In the genomic region with DNA sequence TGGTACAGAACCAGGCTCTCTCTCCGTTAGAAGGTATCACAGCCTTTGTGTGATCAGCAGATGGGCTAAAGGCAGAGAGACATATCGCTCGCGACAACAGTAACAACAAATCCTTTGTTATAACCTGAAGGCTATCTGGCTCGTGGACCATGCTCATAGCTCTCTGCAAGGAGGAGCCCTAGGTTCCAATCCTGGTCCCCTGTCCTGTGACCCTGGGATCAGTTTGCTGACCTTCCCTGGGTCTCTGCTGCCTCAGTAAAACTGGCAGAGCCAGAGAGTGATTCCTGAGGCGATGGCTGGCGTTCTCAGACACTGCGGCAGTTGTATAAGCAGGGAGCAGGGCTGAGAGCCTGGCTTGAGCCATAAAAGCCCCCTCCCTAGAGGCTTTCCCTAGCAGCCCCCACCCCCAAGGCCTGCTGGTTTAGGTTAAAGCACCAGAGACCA, we compare ENCODE assay signal across 9 mouse cellular contexts. TPM values are rescaled to one million over a fixed set of nuclear protein-coding genes. Genes with fewer than 3 reads are reported as not detected.
A peak's percentile ranks its signal among the peaks of the same experiment; 100 is the strongest.
DNase-seq lines count a peak whose midpoint lies in the region; ATAC-seq lines count a peak whose summit lies in the region.
"Had no signal": no experiment of that assay in that cellular context is flagged by ENCODE, and none has a peak within 500 bp of the region (broad histone marks: within the 10 kb centered on the region; RNA-seq: fewer than 3 reads in every experiment).

No protein-coding gene starts in this region.

- peak overlapping the region; percentile 34 for H3K4me2 ChIP-seq in heart, embryonic 15.5 days
- H3K4me2 ChIP-seq in embryonic facial prominence, embryonic 13.5 days, result peak overlapping the region; percentile 43
- 0 out of 2 replicates have a peak overlapping the region, but pooled peaks have one; percentile 19 for H3K4me2 ChIP-seq in hindbrain, embryonic 14.5 days (replicated peaks)
- no peak overlapping the region for H3K4me2 ChIP-seq in midbrain, embryonic 13.5 days (replicated peaks)

- DNase-seq in heart, adult 8-10 months (ENCODE audit: low spot score), result no peak
- DNase-seq in hindbrain, embryonic 14.5 days (ENCODE audit: low spot score), result no peak
- DNase-seq in layer of hippocampus, postnatal 36 days, result no peak
- no peak for DNase-seq in cerebellum, postnatal 4 days (ENCODE audit: low spot score in 2 of 2)
- DNase-seq in thymus, postnatal 25 days, result no peak

- peak overlapping the region; percentile 33 for H3K9ac ChIP-seq in heart, embryonic 15.5 days
- peak overlapping the region; percentile 59; the same call in 1 of the 2 replicates for H3K9ac ChIP-seq in embryonic facial prominence, embryonic 13.5 days
- H3K9ac ChIP-seq in hindbrain, embryonic 14.5 days, result peak overlapping the region; percentile 29
- H3K9ac ChIP-seq in midbrain, embryonic 13.5 days (replicated peaks), result peak overlapping the region; percentile 2; the same call in 1 of the 2 replicates

- H3K27ac ChIP-seq in heart, embryonic 15.5 days, result peak overlapping the region; percentile 95
- peak overlapping the region; percentile 97 for H3K27ac ChIP-seq in embryonic facial prominence, embryonic 13.5 days
- peak overlapping the region; percentile 85 for H3K27ac ChIP-seq in hindbrain, embryonic 14.5 days
- peak overlapping the region; percentile 68 for H3K27ac ChIP-seq in midbrain, embryonic 13.5 days

- H3K4me3 ChIP-seq in heart, embryonic 15.5 days, result no peak overlapping the region
- H3K4me3 ChIP-seq in embryonic facial prominence, embryonic 13.5 days, result no peak overlapping the region
- H3K4me3 ChIP-seq in hindbrain, embryonic 14.5 days (replicated peaks; ENCODE audit: low read length), result no peak overlapping the region
- H3K4me3 ChIP-seq in midbrain, embryonic 13.5 days (replicated peaks), result no peak overlapping the region

- no peaks in the 10 kb centered on the region for H3K27me3 ChIP-seq in heart, embryonic 15.5 days
- H3K27me3 ChIP-seq in embryonic facial prominence, embryonic 13.5 days, result no peaks in the 10 kb centered on the region
- H3K27me3 ChIP-seq in hindbrain, embryonic 14.5 days (ENCODE audit: control insufficient read depth, insufficient read depth, low read length), result no peaks in the 10 kb centered on the region
- H3K27me3 ChIP-seq in midbrain, embryonic 13.5 days, result 0 out of 2 replicates have a peak, but pooled peaks cover 6% of the 10 kb centered on the region
- H3K27me3 ChIP-seq: CH12.LX had no signal

- H3K9me3 ChIP-seq in heart, embryonic 15.5 days (replicated peaks), result no peaks in the 10 kb centered on the region
- H3K9me3 ChIP-seq in embryonic facial prominence, embryonic 13.5 days, result no peaks in the 10 kb centered on the region
- H3K9me3 ChIP-seq in hindbrain, embryonic 14.5 days (ENCODE audit: control insufficient read depth, low read length), result no peaks in the 10 kb centered on the region
- H3K9me3 ChIP-seq in midbrain, embryonic 13.5 days, result no peaks in the 10 kb centered on the region

- H3K36me3 ChIP-seq in heart, embryonic 15.5 days, result no peaks in the 10 kb centered on the region
- no peaks in the 10 kb centered on the region for H3K36me3 ChIP-seq in embryonic facial prominence, embryonic 13.5 days
- H3K36me3 ChIP-seq in hindbrain, embryonic 14.5 days (replicated peaks; ENCODE audit: control insufficient read depth, insufficient read depth), result no peaks in the 10 kb centered on the region
- H3K36me3 ChIP-seq in midbrain, embryonic 13.5 days, result no peaks in the 10 kb centered on the region

- 27% methylated on average over 8 of the region's 8 CpGs for WGBS in heart, embryonic 15.5 days
- 11% methylated on average over 8 of the region's 8 CpGs for WGBS in embryonic facial prominence, embryonic 13.5 days
- WGBS in hindbrain, embryonic 14.5 days, result 28% methylated on average over 8 of the region's 8 CpGs
- WGBS in midbrain, embryonic 13.5 days, result 42% methylated on average over 8 of the region's 8 CpGs

- 0 out of 2 replicates have a peak, but pooled peaks have one; percentile 0 for ATAC-seq in heart, embryonic 15.5 days (replicated peaks; ENCODE audit: insufficient number of reproducible peaks, insufficient read depth, low FRiP score, low read depth)
- ATAC-seq in embryonic facial prominence, embryonic 13.5 days (ENCODE audit: insufficient number of reproducible peaks, insufficient read depth, low FRiP score, low TSS enrichment, low read depth), result peak; percentile 17; the same call in 1 of the 2 replicates
- no peak for ATAC-seq in hindbrain, embryonic 14.5 days (ENCODE audit: low FRiP score)
- ATAC-seq in midbrain, embryonic 13.5 days, result no peak

- peaks cover 98% of the 10 kb centered on the region for H3K4me1 ChIP-seq in heart, embryonic 15.5 days (replicated peaks)
- H3K4me1 ChIP-seq in embryonic facial prominence, embryonic 13.5 days, result peaks cover 87% of the 10 kb centered on the region
- peaks cover 59% of the 10 kb centered on the region for H3K4me1 ChIP-seq in hindbrain, embryonic 14.5 days (replicated peaks; ENCODE audit: control insufficient read depth, insufficient read depth, low read length)
- H3K4me1 ChIP-seq in midbrain, embryonic 13.5 days (replicated peaks), result peaks cover 77% of the 10 kb centered on the region

RNA-seq across cellular contexts. Expression of gene Wasf2, which starts 40.0 kb away (rescaled TPM):
- polyA plus RNA-seq in heart, embryonic 15.5 days (2015; fragmentation: Nextera tagmentation; extraction: Ambion mirVana), result 67.3 and 72.8 TPM in 2 replicates
- 10 to 100 TPM; 64.1 to 87.2 (median 71.5) TPM for total RNA-seq in heart, adult 8-10 months (2022)
- 118 and 142 TPM in 2 replicates for polyA plus RNA-seq in embryonic facial prominence, embryonic 13.5 days (2015; fragmentation: Nextera tagmentation; extraction: Ambion mirVana)
- polyA plus RNA-seq in hindbrain, embryonic 14.5 days (2014; fragmentation: Nextera tagmentation; extraction: Ambion mirVana), result 21.0 and 23.9 TPM in 2 replicates
- polyA plus RNA-seq in midbrain, embryonic 13.5 days (2015; fragmentation: Nextera tagmentation; extraction: Ambion mirVana), result 28.8 and 34.2 TPM in 2 replicates
- 10 to 100 TPM; 28.7 to 32.8 TPM for total RNA-seq in layer of hippocampus, postnatal 36 days (2021)

Comparison
In these comparisons a context has a peak if more than half of its experiments do, and no peak if none do; other contexts are left out.
1. ATAC-seq: peak in heart, embryonic 15.5 days (single experiment) and embryonic facial prominence, embryonic 13.5 days (single experiment); none in hindbrain, embryonic 14.5 days (single experiment) and midbrain, embryonic 13.5 days (single experiment).
2. H3K9ac ChIP-seq: peak in every context shown above with its lines; median percentile 59 in embryonic facial prominence, embryonic 13.5 days; 33 in heart, embryonic 15.5 days; 29 in hindbrain, embryonic 14.5 days; 2 in midbrain, embryonic 13.5 days.
3. Peak in every context shown above with its lines, with median percentiles within 50 percentile points of each other: H3K27ac ChIP-seq.